Mouse (Mus musculus) small intestine, adult 2 months (tissue): ENCODE results near the gene Mettl1. TPM values are rescaled to one million over a fixed set of nuclear protein-coding genes. Genes with fewer than 3 reads are reported as not detected.
A peak's percentile ranks its signal among the peaks of the same experiment; 100 is the strongest.

Source experiments
- H3K27ac ChIP-seq: fragments of 200-500 bp; 2 replicates; pipeline ENCODE4 v1.5.1; 2012; ENCODE audit warnings: low read depth, low read length, control low read depth, inconsistent platforms; ENCODE audit not compliant: insufficient read depth
- H3K27me3 ChIP-seq: fragments of 200-500 bp; 2 replicates; pipeline ENCODE4 v1.6.1; 2012; ENCODE audit warnings: mild to moderate bottlenecking, moderate library complexity, low read length, inconsistent platforms; ENCODE audit not compliant: control insufficient read depth, insufficient read depth
- H3K36me3 ChIP-seq: fragments of 200-500 bp; 2 replicates; pipeline ENCODE4 v1.6.1; 2012; ENCODE audit warnings: mild to moderate bottlenecking, low read length, control low read depth, inconsistent platforms; ENCODE audit not compliant: control insufficient read depth, insufficient read depth
- H3K4me1 ChIP-seq: fragments of 200-500 bp; 2 replicates; pipeline ENCODE4 v1.6.1; 2012; ENCODE audit warnings: low read length, inconsistent platforms, mixed read lengths; ENCODE audit not compliant: control insufficient read depth, insufficient read depth, insufficient read length
- H3K4me3 ChIP-seq: fragments of 200-500 bp; 2 replicates; pipeline ENCODE4 v1.5.1; 2012; ENCODE audit warnings: low read depth, mild to moderate bottlenecking, control low read depth, inconsistent platforms, low read length, moderate library complexity
- CTCF ChIP-seq: fragments of 200-500 bp; IDR thresholded peaks from 2 replicates; pipeline ENCODE4 v1.5.1; 2012; ENCODE audit warnings: low read depth, mild to moderate bottlenecking, control low read depth, inconsistent platforms, low read length, moderate library complexity, mixed read lengths; ENCODE audit not compliant: insufficient replicate concordance, insufficient read length; ENCODE audit errors: extremely low read depth
- POLR2A ChIP-seq: fragments of 200-500 bp; IDR thresholded peaks from 2 replicates; pipeline ENCODE4 v1.6.1; 2012; ENCODE audit warnings: low read depth, mild to moderate bottlenecking, control low read depth, inconsistent platforms, low read length, moderate library complexity
- WGBS: fragments of 180-500 bp; shearing (Covaris S2); methylation state at CpG from one replicate; pipeline ENCODE4 v1.1.7; 2018; 5-methylcytosine and 5-hydroxymethylcytosine counted together
- polyA plus RNA-seq: library from polyadenylated mRNA; depleted of rRNA; stranded (reverse); fragments of >200 nt; gene quantifications from 2 replicates; pipeline ENCODE4 v1.2.3, GENCODE M21; 2012

Mettl1 gene
- polyA plus RNA-seq, 1 experiment, result 9.6 TPM

GRCm38 (mm10) chr10:127036273-127036672, 4.9 kb upstream of the Mettl1 start:
- H3K27me3 ChIP-seq, result no peaks in the 10 kb centered on the region
- no peaks in the 10 kb centered on the region for H3K36me3 ChIP-seq
- no peak for TF ChIP-seq CTCF
- no peak for TF ChIP-seq POLR2A
- H3K4me3 ChIP-seq, result no peak overlapping the region
- no peaks in the 10 kb centered on the region; the same call in 1 of the 2 replicates for H3K4me1 ChIP-seq
- WGBS, result 76% methylated on average over 12 of the region's 12 CpGs
- no peak overlapping the region for H3K27ac ChIP-seq

DNA sequence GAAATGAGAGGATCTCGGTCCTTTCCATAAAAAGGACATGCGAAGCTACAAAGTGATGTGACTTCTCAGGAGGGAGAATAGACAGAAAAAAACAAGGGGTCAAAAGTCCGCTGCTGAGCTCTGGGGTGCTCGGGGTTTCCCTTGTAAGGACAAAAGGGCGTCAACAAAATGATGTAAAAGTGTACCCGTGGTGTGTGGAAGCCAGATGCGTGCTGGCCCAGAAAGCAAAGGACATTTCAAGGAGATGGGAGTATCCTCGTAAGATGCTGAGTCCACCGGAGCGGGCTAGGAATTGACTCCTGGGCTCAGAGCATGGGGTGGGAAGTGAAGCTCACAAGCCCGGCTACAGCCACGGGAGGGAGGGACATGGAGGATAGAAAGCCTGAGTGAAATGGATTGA, 3.6 kb upstream of the Mettl1 start:
- no peak for TF ChIP-seq POLR2A
- TF ChIP-seq CTCF, result no peak
- no peaks in the 10 kb centered on the region; the same call in 1 of the 2 replicates for H3K4me1 ChIP-seq
- H3K27ac ChIP-seq, result no peak overlapping the region
- no peak overlapping the region for H3K4me3 ChIP-seq
- H3K36me3 ChIP-seq, result no peaks in the 10 kb centered on the region
- H3K27me3 ChIP-seq, result no peaks in the 10 kb centered on the region
- WGBS, result 62% methylated on average over 12 of the region's 12 CpGs

GRCm38 (mm10) chr10:127040569-127041214, 522 bp upstream of the Mettl1 start:
- TF ChIP-seq POLR2A, result no peak
- TF ChIP-seq CTCF, result no peak
- Histone ChIP-seq H3K27me3 (no peaks in the 10 kb centered on the region), H3K36me3 (no peaks in the 10 kb centered on the region), H3K27ac (no peak overlapping the region), H3K4me1 (no peaks in the 10 kb centered on the region; the same call in 1 of the 2 replicates), H3K4me3 (peak overlapping the region; percentile 89)
- 4% methylated on average over 20 of the region's 20 CpGs for WGBS

DNA sequence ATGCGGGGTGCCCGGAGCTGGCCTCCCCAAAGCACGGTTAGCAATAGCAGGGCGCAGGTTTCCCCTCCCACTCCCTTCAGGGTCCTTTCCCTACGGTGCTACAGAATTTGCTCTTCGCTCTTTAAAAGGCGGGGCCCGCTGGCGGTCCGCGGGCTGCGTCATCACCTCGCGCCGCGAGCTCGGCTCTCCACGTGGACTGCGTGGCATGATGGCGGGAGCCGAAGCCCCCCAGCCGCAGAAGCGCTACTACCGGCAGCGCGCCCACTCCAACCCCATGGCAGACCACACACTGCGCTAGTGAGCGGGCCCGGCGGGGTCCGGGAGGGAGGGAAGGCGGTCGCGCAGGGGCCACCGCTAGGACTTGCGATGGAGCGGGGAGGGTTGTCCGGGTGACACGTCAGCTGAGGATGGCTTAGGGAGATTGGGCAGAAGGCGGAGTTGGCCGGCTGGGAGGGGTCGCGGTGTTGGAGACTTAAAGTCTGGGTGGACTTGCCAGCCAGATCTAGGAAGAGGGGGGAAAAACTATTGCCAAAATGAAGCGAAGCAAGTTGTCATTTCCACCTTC, 642 bp downstream of the Mettl1 start:
- Histone ChIP-seq H3K27me3 (no peaks in the 10 kb centered on the region), H3K36me3 (no peaks in the 10 kb centered on the region), H3K27ac (no peak overlapping the region), H3K4me1 (no peaks in the 10 kb centered on the region; the same call in 1 of the 2 replicates), H3K4me3 (peak overlapping the region; percentile 89)
- WGBS, result under 1% methylated on average over 44 of the region's 44 CpGs
- no peak for TF ChIP-seq POLR2A
- TF ChIP-seq CTCF, result no peak

DNA sequence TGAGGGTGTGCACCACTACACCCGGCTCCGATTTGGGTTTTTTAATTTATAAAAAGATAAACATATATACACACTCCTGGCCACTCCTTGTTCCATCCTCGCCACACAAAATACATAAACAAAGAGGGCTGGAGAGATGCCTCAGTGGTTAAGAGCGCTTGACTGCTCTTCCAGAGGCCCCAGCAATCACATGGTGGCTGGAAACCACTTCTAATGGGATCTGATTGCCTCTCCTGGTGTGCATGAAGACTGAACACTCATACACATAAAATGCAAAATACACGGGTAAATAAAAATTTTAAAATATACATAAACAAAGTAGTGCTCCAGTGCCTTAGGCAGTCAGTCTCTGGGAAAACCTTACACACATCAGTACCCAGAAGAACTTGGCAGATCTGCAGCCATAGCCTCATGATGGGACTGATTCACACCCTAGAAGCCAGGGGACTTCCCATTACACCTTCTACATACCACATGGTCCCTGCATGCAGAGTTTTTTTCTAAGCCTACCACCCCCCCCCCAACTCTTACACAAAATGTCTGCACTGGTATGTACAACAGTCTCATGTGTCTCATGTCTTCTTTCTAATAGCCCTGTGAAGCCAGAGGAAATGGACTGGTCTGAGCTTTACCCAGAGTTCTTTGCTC, 1.4 kb downstream of the Mettl1 start:
- Histone ChIP-seq H3K27me3 (0 out of 2 replicates have a peak, but pooled peaks cover under 1% of the 10 kb centered on the region), H3K36me3 (no peaks in the 10 kb centered on the region), H3K4me1 (no peaks in the 10 kb centered on the region; the same call in 1 of the 2 replicates), H3K4me3 (peak overlapping the region; percentile 89), H3K27ac (no peak overlapping the region)
- 5% methylated on average over 5 of the region's 5 CpGs for WGBS
- TF ChIP-seq CTCF (no peak), POLR2A (no peak)

DNA sequence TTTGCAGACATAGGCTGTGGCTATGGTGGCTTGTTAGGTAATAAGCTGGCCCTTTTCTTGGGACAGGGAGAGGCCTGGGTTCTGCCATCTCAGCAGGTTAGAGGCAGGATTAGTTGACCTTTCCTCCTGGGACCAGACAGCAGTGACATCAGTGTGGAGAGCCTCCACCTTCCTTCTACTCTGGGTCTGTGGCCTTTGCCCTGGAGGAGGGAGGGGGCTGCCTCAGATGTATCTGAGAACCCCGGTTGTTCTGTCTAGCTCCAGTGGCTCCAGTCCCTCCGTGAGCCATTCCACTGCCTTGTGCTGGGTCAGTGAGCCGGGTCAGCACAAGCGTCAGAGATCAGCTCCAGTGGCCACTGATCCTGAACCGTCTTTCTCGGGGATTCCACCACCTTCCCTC, 2.0 kb downstream of the Mettl1 start:
- TF ChIP-seq CTCF (no peak), POLR2A (no peak)
- Histone ChIP-seq H3K4me3 (no peak overlapping the region), H3K27ac (no peak overlapping the region), H3K36me3 (no peaks in the 10 kb centered on the region), H3K4me1 (no peaks in the 10 kb centered on the region; the same call in 1 of the 2 replicates), H3K27me3 (peaks cover 6% of the 10 kb centered on the region; the same call in 1 of the 2 replicates)
- 95% methylated on average over 6 of the region's 6 CpGs for WGBS

DNA sequence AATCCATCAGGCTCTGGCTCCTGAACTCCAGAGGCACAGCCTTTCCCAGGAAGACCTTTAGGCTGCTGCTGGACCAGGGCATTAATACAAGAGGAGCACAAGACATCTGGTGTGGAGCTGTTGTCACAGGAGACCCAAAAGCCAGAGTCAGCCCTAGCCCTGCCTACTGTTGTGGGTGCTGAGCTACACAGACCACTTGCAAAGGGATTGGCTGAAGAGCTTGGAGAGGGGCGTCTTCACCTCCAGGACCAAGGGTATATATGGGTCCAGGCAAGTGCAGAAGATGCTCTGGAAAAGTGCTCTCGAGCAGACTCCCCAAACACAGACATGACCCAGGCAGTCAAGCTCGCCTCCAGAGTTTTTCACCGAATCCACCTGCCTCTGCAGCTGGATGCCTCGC, 6.7 kb downstream of the Mettl1 start, which contains the start of gene Cyp27b1:
TSS of gene Cyp27b1 (plus strand) at position 297 of the 400 bp plus-strand sequence.
- Histone ChIP-seq H3K4me3 (peak within 1 kb of the TSS; percentile 36), H3K27me3 (peaks cover 31% of the 10 kb centered on the region), H3K36me3 (no peaks in the 10 kb centered on the region), H3K27ac (no peak within 1 kb of the TSS), H3K4me1 (peaks cover 10% of the 10 kb centered on the region)
- TF ChIP-seq POLR2A (no peak), CTCF (no peak)
- 48% methylated on average over 5 of the region's 5 CpGs for WGBS
